Mouse (Mus musculus) naive thymus-derived CD4-positive, alpha-beta T cell, adult 2 months (primary cell): ENCODE data around the gene Styxl1.

ENCODE experiments used
- DNase-seq: peaks from one replicate; pipeline ENCODE4 v3.0.0-alpha.2; 2011; ENCODE audit warnings: low read depth

Styxl1 gene

DNA sequence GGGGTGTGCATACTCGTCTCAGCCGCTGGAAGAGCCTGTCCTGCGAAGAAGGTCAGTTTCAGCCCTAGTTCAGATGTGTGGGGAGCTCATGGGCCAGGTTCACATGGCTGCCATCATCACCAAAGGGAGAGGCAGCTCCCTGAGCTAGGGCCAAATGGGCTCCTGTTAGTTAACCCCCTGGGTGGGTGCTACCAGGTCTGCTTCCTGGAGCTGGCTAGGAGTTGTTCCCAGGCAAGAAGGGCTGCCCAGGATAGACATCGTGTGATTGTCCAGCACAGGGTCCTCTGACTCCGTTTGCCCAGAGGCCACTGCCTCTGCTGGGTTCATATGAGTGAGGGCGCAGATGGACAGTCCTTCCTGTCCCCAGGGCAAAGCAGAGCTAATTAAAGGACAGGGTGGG, 52.2 kb downstream of the Styxl1 start:
- no peak for DNase-seq

DNA sequence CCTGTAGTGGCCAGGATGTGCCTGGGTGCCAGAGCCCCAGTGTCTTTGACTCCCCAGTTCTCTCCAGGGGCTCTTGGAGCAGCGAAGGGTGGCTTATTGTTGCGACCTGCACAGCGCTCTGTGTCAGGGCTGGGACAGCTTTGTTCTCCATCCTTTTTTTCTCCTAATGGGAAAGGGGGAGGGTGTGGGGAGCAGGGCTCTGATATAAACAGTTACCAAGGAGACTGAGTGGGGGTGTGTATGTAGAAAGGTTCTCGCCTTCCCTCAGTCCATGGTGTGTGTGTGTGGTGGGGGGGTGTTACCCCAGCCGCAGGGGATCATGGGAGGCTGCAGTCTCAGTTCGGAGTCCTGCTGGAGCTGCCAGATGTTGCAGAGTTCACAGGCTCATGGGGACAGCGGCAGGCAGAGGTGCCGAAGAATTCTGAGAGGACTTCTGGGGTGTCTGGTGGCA, 52.8 kb downstream of the Styxl1 start:
- no peak for DNase-seq

DNA sequence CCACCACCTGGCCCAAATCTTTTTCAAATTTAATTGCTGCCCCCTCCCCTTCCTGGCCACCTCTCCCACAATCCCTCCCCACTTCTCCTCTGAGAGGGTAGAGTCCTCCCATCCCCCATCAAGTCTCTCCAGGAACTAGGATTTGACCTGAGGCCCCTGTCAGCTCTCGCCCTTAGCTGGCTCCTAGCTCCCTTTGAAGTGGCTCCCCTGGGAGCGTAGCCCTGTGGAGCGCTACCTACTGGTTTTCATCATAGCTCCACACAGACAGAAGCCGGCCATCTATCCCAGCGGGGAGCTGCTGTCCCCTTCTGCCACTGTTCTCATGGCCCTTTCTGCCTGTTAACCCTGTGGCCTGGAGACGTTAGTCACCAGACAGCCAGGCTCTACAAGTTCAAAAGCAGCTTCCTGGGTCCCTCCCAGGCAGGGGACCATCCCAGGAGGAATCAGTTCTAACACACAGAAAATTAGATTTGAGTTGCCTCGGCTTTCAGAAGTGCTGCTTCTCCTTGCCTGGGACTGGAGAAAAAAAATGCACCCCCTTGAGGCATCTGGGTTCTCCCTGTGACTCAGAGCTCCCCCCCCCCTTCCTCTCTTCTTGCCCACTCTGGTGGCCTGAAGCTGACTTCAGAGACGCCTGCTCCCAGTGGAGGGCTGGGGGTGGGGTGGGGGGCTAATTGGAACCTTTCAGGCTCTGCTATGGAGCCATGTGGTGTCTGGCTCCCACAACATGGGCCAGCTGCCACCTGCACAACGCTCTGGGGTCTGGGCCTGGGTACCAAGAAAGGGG, 53.5 kb downstream of the Styxl1 start:
- DNase-seq: no peak

DNA sequence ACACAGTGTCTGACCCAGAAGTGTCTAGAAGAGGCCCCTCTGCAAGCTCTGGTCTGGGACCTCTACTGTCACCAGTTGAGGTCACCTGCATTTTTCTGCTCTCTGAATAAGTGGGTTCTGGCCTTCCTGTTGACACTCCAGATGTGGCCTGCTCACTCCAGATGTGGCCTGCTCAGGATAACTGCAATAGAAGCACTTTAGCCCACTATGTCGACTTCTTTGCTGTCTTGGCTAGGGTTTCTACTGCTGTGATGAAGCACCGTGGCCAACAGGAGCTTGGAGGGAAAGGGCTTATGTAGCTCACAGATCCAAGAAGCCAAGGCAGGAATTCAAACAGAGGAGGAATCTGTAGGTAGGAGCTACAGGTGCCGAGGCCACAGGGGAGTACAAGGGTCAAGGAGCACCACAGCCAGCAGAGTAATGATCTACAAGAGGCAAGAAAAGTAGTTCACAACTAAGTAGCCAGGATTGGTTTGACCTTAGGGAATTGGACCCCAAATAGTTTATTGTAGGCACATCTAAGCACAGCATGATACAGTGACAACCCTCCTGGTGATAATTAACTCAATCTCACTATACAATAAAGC, 54.9 kb downstream of the Styxl1 start:
- DNase-seq: no peak

DNA sequence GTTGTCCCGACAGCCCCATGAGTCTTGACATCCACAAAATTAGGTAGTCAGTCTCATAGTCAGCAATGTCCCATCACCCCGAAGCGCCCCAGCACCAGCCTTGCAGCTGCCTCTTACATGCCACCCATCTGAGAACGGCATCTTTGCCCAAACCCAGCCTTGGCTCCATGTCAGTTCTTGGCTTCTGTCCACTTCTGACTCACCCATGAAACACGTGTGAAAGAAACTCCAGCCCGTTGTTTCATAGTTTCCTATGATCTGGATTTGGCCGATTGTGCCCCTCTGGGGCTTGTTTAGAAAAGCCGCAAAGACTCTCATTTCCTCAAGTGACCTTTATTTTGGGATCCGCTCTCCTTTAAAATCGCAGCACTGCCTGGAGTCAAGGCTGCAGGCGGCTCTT, 56.1 kb downstream of the Styxl1 start:
- DNase-seq: no peak

DNA sequence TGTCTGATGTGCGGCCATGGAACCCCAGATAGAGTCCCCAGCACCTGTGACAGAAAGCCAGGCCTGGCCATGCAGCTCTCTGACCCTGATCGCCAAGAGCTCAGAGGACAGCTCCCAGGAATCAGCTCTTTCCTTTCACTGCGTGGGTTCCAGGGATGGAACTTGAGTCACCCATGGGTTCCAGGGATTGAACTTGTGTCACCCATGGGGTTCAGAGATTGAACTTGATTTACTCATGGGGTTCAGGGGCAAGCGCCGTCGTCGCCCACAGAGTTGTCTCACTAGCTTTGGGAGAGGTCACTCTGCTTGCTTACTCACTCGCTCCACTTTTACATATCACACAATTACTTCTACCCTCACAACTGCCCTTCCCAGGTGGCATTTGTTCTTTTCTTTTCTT, 57.1 kb downstream of the Styxl1 start:
- DNase-seq: no peak

DNA sequence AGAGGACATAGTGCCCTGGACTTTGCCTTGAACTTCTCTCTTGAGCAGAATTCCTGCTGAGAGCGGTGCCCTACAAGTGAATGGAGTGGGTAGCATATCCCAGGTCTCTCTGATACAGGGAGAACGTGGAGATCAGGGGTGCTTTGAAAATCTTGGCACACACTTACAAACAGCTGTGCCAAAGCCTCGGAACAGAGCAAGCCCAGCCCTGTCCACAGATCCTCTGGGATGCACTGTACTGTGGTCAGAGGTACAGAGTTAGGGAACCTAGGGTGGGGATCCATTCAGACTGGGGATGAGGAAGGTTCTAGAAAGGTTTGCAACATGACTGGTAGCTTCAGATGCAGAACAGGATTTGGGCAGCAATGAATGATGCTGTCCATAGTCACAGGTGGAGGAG, 58.1 kb downstream of the Styxl1 start:
- DNase-seq: no peak

DNA sequence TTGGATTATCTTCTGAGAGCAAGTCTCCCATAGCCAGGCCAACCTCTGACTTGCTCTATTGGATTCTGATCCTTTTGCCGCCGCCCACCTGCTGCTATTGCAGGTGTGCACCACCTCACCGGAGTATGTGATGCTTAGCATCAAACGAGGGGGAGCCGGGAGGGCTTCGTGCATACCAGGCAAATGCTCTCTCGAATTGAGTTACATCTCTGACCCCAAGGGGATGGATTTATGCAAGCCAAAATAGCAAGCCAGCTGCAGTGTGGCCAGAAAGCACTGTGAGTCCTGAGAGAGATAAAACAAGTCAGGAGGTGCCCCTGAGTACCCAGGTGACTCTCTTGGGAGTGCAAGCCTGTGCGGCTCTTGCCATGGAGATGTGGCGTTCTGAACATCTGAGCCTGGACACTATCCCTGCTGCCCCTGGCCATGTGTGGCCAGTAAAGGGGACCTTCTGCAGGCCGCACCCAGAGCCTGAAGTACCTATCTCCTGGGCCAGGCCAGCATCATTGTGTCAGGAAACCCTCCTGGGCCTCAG, 58.5 kb downstream of the Styxl1 start:
- no peak for DNase-seq

DNA sequence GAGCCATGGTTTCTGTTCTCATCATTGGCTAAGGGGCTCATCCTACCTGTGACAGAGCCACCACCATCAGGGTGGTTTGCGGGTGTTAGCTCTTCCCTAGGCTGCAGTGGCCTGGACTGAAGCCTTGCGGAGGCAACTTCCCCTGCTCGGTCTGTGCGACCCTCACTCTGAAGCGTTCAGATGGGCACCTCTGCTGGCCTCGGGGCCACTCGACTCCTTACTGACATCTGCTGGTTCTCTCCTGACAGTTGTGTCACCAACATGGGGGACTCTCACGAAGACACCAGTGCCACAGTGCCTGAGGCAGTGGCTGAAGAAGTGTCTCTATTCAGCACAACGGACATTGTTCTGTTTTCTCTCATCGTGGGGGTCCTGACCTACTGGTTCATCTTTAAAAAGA, 62.6 kb downstream of the Styxl1 start:
- DNase-seq: no peak

DNA sequence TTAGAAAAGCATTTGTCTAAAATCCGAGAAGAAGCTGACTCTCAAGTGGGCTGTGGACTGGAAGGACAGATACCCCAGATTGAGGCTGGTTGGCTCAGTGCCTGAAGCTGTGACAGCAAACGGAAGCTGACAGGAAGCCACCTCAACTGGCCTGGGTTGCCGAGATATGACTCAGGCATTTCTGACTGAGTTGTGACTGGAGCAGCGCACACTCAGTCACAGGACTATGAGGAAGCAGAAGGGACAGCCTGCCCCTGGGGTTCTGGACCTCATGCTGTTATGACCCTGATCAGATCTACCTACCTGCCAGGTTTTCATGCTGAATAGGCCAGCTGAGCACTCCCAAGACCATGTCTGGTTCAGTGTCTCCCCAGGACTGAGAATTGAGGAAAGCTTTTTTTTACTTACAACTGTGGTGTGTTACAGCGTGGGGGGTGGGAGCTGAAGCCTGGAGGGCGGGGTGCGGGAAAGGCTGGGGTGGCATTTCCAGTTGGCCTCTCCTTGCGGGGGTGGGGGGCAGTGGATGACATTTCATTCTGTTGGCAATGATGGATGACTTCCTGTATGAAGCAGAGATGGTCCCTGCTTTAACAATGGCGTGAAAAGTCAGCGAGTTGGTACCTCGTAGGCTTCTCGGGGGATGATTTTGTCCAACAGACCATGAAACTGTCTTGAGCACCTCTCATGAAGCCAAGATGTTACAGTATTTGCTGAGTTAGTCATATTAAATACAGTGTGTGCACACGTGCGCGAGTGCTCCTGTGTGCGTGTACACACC, 64.6 kb downstream of the Styxl1 start:
- DNase-seq: peak; percentile 51

DNA sequence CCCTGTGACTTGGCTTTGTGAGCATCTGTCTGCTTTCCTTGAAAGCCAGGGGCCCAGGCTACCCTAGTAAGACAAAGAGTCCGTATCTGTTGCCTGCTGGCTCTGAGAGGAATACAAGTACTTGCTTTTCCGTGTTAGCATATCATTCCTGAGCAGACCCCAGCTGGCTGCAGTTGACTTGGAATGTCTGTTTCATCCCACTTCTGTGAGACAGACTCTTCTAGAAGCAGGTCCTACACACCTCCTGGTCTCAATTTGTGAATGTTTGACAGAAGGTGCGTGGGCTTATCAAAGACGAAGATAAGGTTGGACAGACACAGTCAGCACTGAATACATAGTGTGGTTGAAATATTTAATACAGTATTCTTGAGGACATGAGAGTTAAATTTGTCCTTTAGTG, 65.4 kb downstream of the Styxl1 start:
- no peak for DNase-seq

DNA sequence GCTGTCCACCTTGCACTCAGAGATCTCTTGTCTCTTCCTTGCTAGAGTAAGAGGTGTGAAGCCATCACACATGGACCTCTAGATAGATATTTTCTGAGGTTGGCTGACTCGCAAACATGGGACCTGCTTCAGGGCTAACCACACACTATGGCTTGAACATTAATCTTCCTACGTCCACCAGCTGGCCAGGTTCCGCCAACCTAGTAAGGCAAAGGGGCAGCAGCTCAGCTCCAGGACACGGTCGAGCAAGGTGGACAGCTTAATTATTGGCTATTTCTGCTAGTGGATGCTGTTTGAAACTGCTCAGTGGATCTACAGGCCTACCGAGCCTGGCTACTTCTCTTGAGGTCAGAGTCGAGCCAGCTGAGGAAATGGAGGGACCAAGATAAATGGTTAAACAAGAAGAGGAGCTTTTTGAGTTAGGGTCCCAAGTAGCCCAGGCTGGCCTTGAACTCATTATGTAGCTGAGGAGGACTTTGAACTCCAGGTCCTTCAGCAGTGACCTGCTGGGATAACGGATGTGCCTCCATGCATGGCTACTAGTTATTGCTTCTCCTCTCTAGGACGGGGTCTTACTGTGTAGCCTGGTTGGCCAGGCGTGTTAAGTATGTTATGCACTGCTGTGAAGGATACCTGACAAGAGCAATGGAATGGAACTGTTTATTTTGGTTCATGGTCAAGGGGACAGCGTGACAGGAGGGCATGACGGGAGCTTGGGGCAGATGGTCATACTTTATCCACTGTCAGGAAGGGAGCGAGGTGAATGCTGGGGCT, 66.4 kb downstream of the Styxl1 start:
- no peak for DNase-seq

DNA sequence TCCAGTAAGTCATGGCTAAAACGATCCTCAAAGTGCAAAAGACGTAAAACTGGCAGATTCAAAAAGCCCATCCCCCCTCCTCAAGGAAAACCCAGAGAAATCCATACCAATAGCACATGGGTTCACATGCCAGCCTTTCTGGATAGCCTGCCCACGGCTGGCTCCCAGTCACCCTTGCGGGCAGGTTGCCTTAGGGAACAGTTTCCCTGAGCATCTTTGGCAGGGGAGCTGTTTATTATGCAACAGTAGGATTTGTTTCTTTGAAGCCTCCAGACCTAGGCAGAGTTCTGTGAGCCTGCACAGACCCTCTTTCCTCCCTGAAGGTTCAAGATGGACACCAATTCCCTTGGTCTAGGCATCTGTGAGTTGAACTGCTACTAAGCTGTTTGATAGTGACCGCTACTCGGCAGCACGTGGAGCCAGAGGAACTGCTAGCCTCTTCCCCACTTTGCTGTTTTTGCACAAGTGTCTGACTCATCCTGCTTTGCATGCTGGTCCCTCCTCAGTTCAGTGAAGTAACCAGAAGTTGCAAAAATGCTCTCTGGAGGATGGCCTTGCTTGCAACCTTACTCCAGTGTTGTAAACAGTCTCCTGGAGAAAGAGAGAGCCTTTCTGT, 67.5 kb downstream of the Styxl1 start:
- DNase-seq: no peak

DNA sequence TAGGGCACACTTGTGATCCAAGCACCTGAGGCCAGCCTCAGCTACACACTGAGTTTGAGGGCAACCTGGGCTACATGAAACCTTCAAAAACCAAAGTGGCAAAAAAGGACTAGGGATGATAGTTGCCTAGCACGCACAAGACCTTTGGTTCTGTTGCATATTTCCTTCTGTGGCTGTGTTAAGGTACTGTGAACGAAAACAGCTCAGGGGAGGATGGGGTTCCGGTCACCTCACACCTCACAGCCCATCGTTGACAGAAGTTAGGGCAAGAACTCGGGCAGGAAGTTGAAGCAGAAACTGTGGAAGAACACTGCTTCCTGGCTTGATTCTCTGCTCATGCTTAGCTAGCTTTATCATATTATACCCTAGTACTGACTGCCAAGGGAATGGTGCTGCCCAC, 68.5 kb downstream of the Styxl1 start:
- DNase-seq: no peak

DNA sequence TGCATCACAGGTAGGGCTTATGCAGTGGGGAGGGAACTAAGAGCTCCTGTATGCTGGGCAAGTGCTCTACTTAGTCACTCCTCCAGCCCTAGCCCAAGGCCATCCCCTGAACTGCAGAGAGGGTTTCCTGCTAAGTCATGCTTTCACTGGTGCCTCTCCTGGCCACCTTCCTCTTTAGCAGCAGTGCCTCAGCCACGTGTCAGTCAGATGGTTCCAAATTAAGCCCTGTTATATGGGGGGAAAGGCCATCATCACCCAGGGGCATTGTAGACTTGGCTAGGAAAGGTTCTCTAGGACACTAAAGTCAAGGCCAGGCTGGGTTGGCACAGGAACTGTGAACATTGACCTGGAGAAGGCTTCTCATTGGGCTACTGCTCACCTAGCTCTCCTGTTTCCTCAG, 70.3 kb downstream of the Styxl1 start:
- no peak for DNase-seq

DNA sequence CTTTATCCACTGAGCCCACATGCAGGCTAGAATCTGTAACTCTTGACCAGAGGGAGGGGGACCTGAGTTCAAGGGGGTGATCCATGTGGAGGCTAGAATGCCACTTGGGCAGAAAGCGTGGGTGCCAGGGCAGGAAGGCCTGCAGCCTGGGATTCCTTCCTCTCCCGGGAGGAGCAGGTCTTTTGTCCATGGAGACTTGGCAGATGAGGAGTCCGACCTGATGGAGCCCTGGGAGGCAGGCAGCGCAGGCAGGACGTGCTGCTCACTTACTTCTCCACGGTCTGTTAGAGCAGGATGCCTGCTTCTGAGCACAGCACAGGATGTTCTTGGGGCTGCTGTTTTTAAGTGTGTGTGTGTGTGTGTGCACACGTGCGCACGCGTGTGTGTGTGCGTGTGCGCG, 71.1 kb downstream of the Styxl1 start:
- DNase-seq: no peak

DNA sequence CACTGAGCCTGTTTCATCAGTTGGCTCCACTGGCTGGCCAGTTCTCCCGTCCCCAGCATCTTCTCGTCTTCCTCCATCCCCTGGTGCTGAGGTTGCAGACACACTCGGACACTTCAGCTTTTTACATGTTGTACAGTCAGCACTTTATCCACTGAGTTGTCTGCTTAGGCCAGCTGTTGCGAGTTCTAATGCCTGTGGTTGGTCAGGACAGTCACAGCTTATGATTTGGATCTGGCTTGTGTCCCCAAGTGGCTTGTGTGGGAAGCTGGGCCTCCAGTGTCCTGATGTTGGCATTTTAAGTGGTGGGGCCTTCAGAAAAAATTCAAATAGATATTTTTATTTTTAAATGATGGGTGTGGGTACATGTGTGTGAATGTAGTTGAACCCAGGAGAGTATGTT, 72.8 kb downstream of the Styxl1 start:
- no peak for DNase-seq

DNA sequence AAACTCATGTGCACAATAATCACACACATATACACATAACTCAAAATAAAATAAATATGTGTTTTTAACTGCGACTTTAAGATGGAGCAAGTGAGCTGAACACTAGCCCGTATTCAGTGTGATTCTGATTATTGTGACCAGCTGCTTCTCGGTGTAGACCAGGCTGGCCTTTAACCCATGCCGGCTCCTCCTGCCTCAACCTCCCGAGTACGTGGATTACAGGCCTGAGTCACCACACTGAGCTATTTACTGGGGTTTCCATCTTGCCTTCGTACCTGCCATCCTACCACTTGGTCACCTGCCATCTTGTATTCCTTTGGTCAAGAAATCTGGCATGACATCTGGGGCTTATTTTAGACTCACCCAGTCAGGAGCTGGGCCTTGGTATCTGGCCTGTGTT, 74.8 kb downstream of the Styxl1 start:
- DNase-seq: no peak

DNA sequence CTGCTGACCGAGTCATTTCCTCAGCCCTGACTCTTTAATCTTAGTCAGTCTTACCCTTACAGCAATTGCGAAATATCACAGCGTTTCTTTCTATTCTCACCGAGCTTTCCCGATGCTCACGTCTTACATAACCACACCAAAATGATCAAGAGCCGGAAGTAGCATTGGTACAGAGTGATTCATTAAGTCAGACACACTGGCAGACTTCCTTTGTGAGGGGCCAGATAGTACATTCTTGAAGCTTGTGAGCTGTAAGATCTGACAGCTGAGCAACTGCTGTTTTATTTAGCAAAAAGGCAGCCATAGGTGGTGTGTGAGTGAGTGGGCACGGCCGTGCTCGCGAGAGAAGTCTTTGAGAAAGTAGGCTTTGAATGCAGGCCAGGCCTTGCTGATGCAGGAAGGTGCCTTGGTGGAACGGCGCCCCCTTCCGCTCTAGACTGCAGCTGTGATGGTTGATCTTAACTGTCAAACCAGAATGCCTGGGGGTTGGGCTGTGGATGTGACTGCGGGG, 75.4 kb downstream of the Styxl1 start:
- peak; percentile 95 for DNase-seq

DNA sequence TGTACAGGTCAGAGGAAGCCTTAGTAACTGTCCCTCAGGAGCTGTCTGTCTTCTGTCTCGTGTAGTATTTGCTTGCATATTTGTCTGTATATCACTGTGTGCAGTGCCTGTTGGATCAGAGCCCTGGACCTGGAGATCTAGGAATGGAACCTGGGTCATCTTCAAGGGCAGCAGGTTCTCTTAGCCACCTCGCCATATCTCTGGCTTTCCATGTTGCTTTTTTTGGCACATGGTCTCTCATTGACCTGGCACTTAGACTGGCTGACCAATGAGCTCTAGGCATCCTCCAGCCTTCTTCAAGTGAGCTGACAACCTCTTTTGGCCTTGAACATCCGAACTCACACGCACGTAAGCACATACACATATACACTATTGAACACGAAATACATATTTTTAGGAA, 76.0 kb downstream of the Styxl1 start:
- DNase-seq: no peak

DNA sequence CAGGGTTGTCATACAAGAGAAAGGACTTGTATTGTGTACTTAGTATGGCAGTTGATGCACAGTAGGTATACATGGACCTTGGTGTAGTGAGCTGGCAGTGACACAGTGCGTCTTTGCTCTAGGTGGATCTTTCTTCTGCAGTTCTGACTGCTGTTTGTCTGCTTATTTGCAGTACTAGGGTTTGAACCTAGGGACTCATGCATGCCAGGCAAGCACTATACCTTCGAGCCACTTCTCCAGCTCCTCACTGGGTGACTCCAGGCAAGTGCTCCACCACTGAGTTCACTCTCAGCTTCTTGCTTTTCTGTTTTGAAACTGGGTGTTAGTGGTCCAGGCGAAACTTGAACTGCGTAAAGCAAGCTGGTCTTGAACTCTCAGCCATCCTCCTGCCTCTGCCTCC, 76.6 kb downstream of the Styxl1 start:
- no peak for DNase-seq

DNA sequence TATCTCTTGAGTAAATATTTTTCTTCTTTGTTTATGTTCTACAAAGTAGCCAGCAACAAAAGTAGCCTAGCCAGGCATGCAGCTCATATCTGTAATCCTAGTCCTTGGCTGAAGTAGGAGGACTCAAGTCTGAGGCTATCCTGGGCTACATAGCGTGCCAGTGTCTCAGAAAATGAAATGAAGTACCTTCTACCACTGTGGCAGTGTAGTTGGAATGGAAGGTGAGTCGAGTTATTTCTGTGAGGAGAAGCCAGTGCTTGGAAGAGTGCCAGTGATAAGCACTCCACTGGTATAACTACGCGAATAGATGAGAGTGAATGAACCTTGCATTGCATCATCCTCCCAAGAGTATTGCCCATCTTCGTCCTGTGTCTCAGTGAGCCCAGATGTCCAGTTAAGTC, 80.5 kb downstream of the Styxl1 start:
- no peak for DNase-seq
